Mouse (Mus musculus): Measurements from ENCODE around the gene Hist1h2ak. TPM values are rescaled to one million over a fixed set of nuclear protein-coding genes. Genes with fewer than 3 reads are reported as not detected.
"Not testable (repeated sequence)": the region's sequence is repeated elsewhere in the genome, so short reads cannot be mapped to it uniquely, and the experiment has no call there.

Gene Hist1h2ak
- polyA plus RNA-seq, 2 experiments, result 11.0 to 26.8 TPM

DNA sequence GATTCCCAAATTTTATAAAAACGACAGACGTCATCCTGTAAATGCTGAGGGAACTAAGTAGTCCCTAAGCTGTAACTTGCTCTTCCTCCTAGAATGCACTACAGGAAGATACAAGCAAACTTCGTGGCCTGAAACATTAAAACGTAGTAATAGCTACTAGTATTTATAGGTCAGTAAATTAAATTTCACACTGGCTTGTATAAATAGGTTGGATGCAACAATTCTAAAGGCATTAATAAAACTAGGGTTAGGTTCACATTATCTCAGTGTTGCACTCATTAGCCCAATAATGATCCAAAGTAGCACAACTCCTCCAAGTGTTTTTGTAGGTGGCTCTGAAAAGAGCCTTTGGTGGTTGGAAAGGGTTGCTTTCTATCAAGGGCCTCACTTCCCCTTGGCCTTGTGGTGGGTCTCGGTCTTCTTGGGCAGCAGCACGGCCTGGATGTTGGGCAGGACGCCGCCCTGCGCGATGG lies 540 bp downstream of the Hist1h2ak start:
- WGBS, result 1% methylated on average over 10 of the region's 10 CpGs
- TF ChIP-seq POLR2A (IDR thresholded peaks at IDR 0.05; ENCODE audit: borderline replicate concordance, extremely low read depth, insufficient read depth, insufficient read length), result no peak

DNA sequence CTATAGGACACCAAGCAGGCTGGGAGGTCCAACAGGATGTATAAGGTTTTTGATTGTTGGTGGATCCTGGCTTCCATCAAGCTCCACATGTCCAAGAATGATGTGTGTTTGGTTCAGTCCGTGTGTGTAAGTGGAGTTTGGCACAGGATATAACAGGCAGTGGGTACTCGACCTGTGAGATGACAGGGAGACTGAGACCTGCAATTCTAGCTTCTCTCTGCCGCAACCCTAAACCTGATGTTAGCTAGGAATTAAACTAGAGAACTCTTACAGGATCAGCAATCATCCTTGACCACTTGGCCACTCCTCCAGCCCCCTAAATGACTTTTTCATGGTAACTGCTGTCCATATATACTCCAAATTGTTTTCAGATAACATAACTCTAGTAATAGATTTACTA lies 1.3 kb downstream of the Hist1h2ak start:
- 39% methylated on average over 3 of the region's 3 CpGs for WGBS
- Histone ChIP-seq H3K36me3 (ENCODE audit: control insufficient read depth, insufficient read depth, low read length) (no peaks in the 10 kb centered on the region), H3K4me2 (replicated peaks; ENCODE audit: low read depth, low read length, severe bottlenecking) (peak overlapping the region; percentile 62), H3K27me3 (ENCODE audit: control insufficient read depth, insufficient read depth, low read length) (no peaks in the 10 kb centered on the region), H3K27ac (replicated peaks; ENCODE audit: low read depth, low read length) (peak overlapping the region; percentile 89), H3K4me3 (replicated peaks; ENCODE audit: low read length) (0 out of 2 replicates have a peak overlapping the region, but pooled peaks have one; percentile 43), H3K9ac (ENCODE audit: low read depth, low read length, severe bottlenecking) (no peak overlapping the region), H3K9me3 (ENCODE audit: control insufficient read depth, low read length) (no peaks in the 10 kb centered on the region), H3K4me1 (ENCODE audit: control insufficient read depth, insufficient read depth, low read length) (peaks cover 23% of the 10 kb centered on the region)
- ATAC-seq (ENCODE audit: low FRiP score, low read depth) (no peak), DNase-seq (ENCODE audit: low spot score) (no peak)
- TF ChIP-seq POLR2A (IDR thresholded peaks at IDR 0.05; ENCODE audit: borderline replicate concordance, extremely low read depth, insufficient read depth, insufficient read length), result 0 out of 2 replicates have a peak, but pooled peaks have one; percentile 32

More for the DNA sequence above, 540 bp downstream of the Hist1h2ak start:
- Histone ChIP-seq H3K4me3 (replicated peaks; ENCODE audit: low read length) (peak overlapping the region; percentile 43), H3K36me3 (ENCODE audit: control insufficient read depth, insufficient read depth, low read length) (no peaks in the 10 kb centered on the region), H3K9me3 (ENCODE audit: control insufficient read depth, low read length) (no peaks in the 10 kb centered on the region), H3K4me1 (ENCODE audit: control insufficient read depth, insufficient read depth, low read length) (peaks cover 23% of the 10 kb centered on the region), H3K27ac (replicated peaks; ENCODE audit: low read depth, low read length) (peak overlapping the region; percentile 89), H3K9ac (ENCODE audit: low read depth, low read length, severe bottlenecking) (peak overlapping the region; percentile 61), H3K27me3 (ENCODE audit: control insufficient read depth, insufficient read depth, low read length) (no peaks in the 10 kb centered on the region), H3K4me2 (replicated peaks; ENCODE audit: low read depth, low read length, severe bottlenecking) (peak overlapping the region; percentile 62)
- ATAC-seq (ENCODE audit: low FRiP score, low read depth) (no peak), DNase-seq (ENCODE audit: low spot score) (no peak)

DNA sequence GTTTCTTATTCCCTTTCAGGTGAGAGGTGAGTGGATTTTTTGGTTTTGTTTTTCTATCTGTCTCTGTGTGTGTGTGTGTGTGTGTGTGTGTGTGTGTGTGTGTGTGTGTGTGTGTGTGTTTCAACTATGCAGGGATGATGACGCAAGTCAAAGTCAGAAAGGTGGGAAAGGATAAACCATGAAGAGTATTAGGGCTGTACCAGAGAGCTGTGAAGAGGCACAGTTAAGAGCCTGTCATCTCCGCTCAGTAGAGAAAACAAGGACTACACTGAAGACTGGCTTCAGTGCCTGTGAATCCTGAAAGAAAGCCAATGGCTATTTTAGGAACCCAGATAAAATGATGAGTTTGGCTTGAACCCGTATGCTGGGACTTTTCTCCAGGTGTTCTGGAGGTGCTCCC lies 1.8 kb downstream of the Hist1h2ak start:
- no peaks in the 10 kb centered on the region for H3K27me3 ChIP-seq (ENCODE audit: control insufficient read depth, insufficient read depth, low read length)
- DNase-seq (ENCODE audit: low spot score) (no peak), ATAC-seq (ENCODE audit: low FRiP score, low read depth) (no peak)
- H3K9me3 ChIP-seq (ENCODE audit: control insufficient read depth, low read length), result no peaks in the 10 kb centered on the region
- H3K9ac ChIP-seq (ENCODE audit: low read depth, low read length, severe bottlenecking), result no peak overlapping the region
- no peak overlapping the region for H3K4me3 ChIP-seq (replicated peaks; ENCODE audit: low read length)
- H3K4me1 ChIP-seq (ENCODE audit: control insufficient read depth, insufficient read depth, low read length), result peaks cover 23% of the 10 kb centered on the region
- H3K27ac ChIP-seq (replicated peaks; ENCODE audit: low read depth, low read length), result peak overlapping the region; percentile 43; the same call in 1 of the 2 replicates
- H3K4me2 ChIP-seq (replicated peaks; ENCODE audit: low read depth, low read length, severe bottlenecking), result no peak overlapping the region
- H3K36me3 ChIP-seq (ENCODE audit: control insufficient read depth, insufficient read depth, low read length), result no peaks in the 10 kb centered on the region
- no peak for TF ChIP-seq POLR2A (IDR thresholded peaks at IDR 0.05; ENCODE audit: borderline replicate concordance, extremely low read depth, insufficient read depth, insufficient read length)
- 71% methylated on average over 3 of the region's 3 CpGs for WGBS

DNA sequence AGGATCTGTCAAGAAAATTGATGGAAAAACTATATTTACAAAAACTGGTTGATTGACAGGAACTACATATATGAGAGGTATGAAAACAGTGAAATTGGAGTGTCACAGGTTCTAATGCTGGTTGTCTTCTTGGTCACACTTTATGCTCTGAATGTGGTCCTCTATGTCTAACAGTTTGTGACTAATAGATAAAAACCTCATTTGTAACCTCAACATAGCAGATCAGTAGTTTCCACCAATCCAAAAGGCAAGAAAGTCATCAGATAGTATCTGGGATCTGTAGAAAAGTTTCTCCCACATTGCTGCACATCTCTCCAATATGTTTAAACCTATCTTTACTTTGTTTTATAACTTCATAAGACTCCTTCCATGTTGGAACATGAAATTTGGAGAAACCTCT lies 2.2 kb downstream of the Hist1h2ak start:
- H3K9me3 ChIP-seq (ENCODE audit: control insufficient read depth, low read length), result no peaks in the 10 kb centered on the region
- no peak for TF ChIP-seq POLR2A (IDR thresholded peaks at IDR 0.05; ENCODE audit: borderline replicate concordance, extremely low read depth, insufficient read depth, insufficient read length)
- no peak overlapping the region for H3K9ac ChIP-seq (ENCODE audit: low read depth, low read length, severe bottlenecking)
- H3K4me1 ChIP-seq (ENCODE audit: control insufficient read depth, insufficient read depth, low read length), result peaks cover 23% of the 10 kb centered on the region
- H3K4me3 ChIP-seq (replicated peaks; ENCODE audit: low read length), result no peak overlapping the region
- no peak overlapping the region for H3K4me2 ChIP-seq (replicated peaks; ENCODE audit: low read depth, low read length, severe bottlenecking)
- 0 out of 2 replicates have a peak overlapping the region, but pooled peaks have one; percentile 43 for H3K27ac ChIP-seq (replicated peaks; ENCODE audit: low read depth, low read length)
- DNase-seq (ENCODE audit: low spot score), result no peak
- no peak for ATAC-seq (ENCODE audit: low FRiP score, low read depth)
- no peaks in the 10 kb centered on the region for H3K27me3 ChIP-seq (ENCODE audit: control insufficient read depth, insufficient read depth, low read length)
- no peaks in the 10 kb centered on the region for H3K36me3 ChIP-seq (ENCODE audit: control insufficient read depth, insufficient read depth, low read length)

- peak; percentile 94 for DNase-seq (ENCODE audit: low spot score)
- H3K9ac ChIP-seq (ENCODE audit: low read depth, low read length, severe bottlenecking), result peak within 1 kb of the TSS; percentile 57
- not testable (repeated sequence) for H3K27me3 ChIP-seq (ENCODE audit: control insufficient read depth, insufficient read depth, low read length); H3K9me3 ChIP-seq (ENCODE audit: control insufficient read depth, low read length); H3K36me3 ChIP-seq (ENCODE audit: control insufficient read depth, insufficient read depth, low read length)
- peak; percentile 83 for ATAC-seq (ENCODE audit: low FRiP score, low read depth)
- H3K4me2 ChIP-seq (replicated peaks; ENCODE audit: low read depth, low read length, severe bottlenecking), result peak within 1 kb of the TSS; percentile 83
- H3K27ac ChIP-seq (replicated peaks; ENCODE audit: low read depth, low read length), result peak within 1 kb of the TSS; percentile 94
- peaks cover 23% of the 10 kb centered on the region for H3K4me1 ChIP-seq (ENCODE audit: control insufficient read depth, insufficient read depth, low read length)
- H3K4me3 ChIP-seq (replicated peaks; ENCODE audit: low read length), result peak within 1 kb of the TSS; percentile 52
- under 1% methylated on average over 44 of the region's 56 CpGs for WGBS
- TF ChIP-seq POLR2A (IDR thresholded peaks at IDR 0.05; ENCODE audit: borderline replicate concordance, extremely low read depth, insufficient read depth, insufficient read length), result peak; percentile 95; the same call in 1 of the 2 replicates
These were observed 3.2 kb downstream of the Hist1h2ak start, which contains the start of gene Hist1h4k for GRCm38 (mm10) chr13:21750159-21751017. Gene Hist1h4k (minus strand): TSS chr13:21750505.
